Mouse (Mus musculus) lung, embryonic 14.5 days (tissue): ENCODE results near the gene Cldnd2. TPM values are rescaled to one million over a fixed set of nuclear protein-coding genes. Genes with fewer than 3 reads are reported as not detected.

ENCODE experiments used
- ATAC-seq: fragments of 200-750 bp; cut with Nextera tagmentation; 2 replicates; pipeline ENCODE4 v1.8.0; 2017; ENCODE audit warnings: mild to moderate bottlenecking, moderate TSS enrichment, moderate library complexity; ENCODE audit not compliant: insufficient read depth
- DNase-seq: peaks from one replicate; pipeline ENCODE4 v3.0.0-alpha.2; 2015
- H3K27ac ChIP-seq: fragments of 300-500 bp; sonication (generic); 2 replicates; pipeline ENCODE4 v1.5.1; 2014; ENCODE audit warnings: low read depth, mild to moderate bottlenecking, moderate library complexity
- H3K27me3 ChIP-seq: fragments of 300-500 bp; sonication (generic); 2 replicates; pipeline ENCODE4 v1.6.1; 2014; ENCODE audit warnings: low read length, control low read depth; ENCODE audit not compliant: insufficient read depth
- H3K36me3 ChIP-seq: fragments of 300-500 bp; sonication (generic); 2 replicates; pipeline ENCODE4 v1.6.1; 2014; ENCODE audit warnings: control low read depth; ENCODE audit not compliant: insufficient read depth
- H3K4me1 ChIP-seq: fragments of 300-500 bp; sonication (generic); 2 replicates; pipeline ENCODE4 v1.6.1; 2014; ENCODE audit warnings: antibody characterized with exemption, control low read depth; ENCODE audit not compliant: insufficient read depth
- H3K4me2 ChIP-seq: fragments of 300-500 bp; sonication (generic); 2 replicates; pipeline ENCODE4 v1.6.1; 2014; ENCODE audit warnings: mild to moderate bottlenecking
- H3K4me3 ChIP-seq: fragments of 300-500 bp; sonication (generic); 2 replicates; pipeline ENCODE4 v1.5.1; 2014; ENCODE audit warnings: low read depth, low read length
- H3K9ac ChIP-seq: fragments of 300-500 bp; sonication (generic); 2 replicates; pipeline ENCODE4 v1.6.1; 2014
- H3K9me3 ChIP-seq: fragments of 300-500 bp; sonication (generic); 2 replicates; pipeline ENCODE4 v1.6.1; 2016; ENCODE audit warnings: low read depth, low read length, control low read depth
- CTCF ChIP-seq: IDR thresholded peaks from 2 replicates; pipeline ENCODE4 v1.5.1; 2016; ENCODE audit warnings: antibody characterized with exemption, low read depth
- WGBS: fragments of 180-500 bp; shearing (Covaris S2); extraction: QIAGEN DNeasy Blood & Tissue Kit; methylation state at CpG from one replicate; pipeline ENCODE4 v1.1.7; 2014; 5-methylcytosine and 5-hydroxymethylcytosine counted together
- polyA plus RNA-seq: library from polyadenylated mRNA; unstranded; fragments of >200 nt; fragmentation: Nextera tagmentation; extraction: Ambion mirVana; gene quantifications from 2 replicates; pipeline ENCODE4 v1.2.1, GENCODE M21; 2014

Cldnd2 gene
- polyA plus RNA-seq, 1 experiment from 2014 or later: not detected

- H3K9me3 ChIP-seq: no peaks in the 10 kb centered on the region
- no peaks in the 10 kb centered on the region for H3K36me3 ChIP-seq
- H3K27me3 ChIP-seq: no peaks in the 10 kb centered on the region
- H3K4me2 ChIP-seq: no peak overlapping the region
- H3K27ac ChIP-seq: no peak overlapping the region
- no peak overlapping the region for H3K4me3 ChIP-seq
- H3K9ac ChIP-seq: no peak overlapping the region
- no peak for DNase-seq
- no peaks in the 10 kb centered on the region for H3K4me1 ChIP-seq
- peak; percentile 30 for TF ChIP-seq CTCF
- WGBS: 79% methylated on average over 10 of the region's 10 CpGs
- ATAC-seq: no peak
Measured at GRCm38 (mm10) chr7:43417298-43417697, 23.3 kb upstream of the Cldnd2 start.

- DNase-seq (peak; percentile 90), ATAC-seq (peak; percentile 99)
- Histone ChIP-seq H3K27ac (no peak overlapping the region), H3K36me3 (no peaks in the 10 kb centered on the region), H3K4me2 (peak overlapping the region; percentile 27; the same call in 1 of the 2 replicates), H3K9me3 (no peaks in the 10 kb centered on the region), H3K27me3 (no peaks in the 10 kb centered on the region), H3K9ac (no peak overlapping the region), H3K4me3 (no peak overlapping the region), H3K4me1 (no peaks in the 10 kb centered on the region)
- WGBS: 12% methylated on average over 11 of the region's 11 CpGs
- peak; percentile 91 for TF ChIP-seq CTCF
Measured at GRCm38 (mm10) chr7:43422995-43423617, 17.5 kb upstream of the Cldnd2 start.

DNA sequence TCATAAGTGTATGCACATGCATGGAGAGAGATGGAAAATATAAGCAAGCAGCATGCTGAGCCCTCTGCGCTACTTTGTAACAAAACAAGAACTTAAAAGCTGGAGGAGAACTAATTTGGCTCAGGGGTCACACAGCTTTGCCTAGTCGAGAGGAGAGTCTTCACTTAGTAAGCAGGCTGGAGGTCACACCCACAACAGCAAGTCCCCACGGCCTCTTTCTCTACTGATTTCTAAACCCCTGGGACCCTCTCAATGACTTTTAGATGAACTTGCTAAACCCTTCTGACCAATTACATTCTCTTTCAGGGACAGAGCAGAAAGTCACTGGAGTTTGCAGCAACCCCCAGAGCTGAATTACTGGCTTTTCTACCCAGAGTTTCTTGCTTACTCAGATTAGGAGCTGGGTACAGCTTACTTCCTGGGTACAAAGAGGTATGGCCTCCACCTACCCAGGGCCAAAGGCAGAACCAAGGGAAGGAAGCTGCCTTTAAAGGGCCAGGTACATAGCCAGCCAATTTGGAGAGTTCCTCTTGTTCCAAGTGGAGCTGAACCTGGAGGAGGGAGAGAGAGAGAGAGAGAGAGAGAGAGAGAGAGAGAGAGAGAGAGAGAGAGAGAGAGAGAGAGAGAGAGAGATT lies 16.5 kb upstream of the Cldnd2 start:
- H3K9ac ChIP-seq: no peak overlapping the region
- H3K27me3 ChIP-seq: no peaks in the 10 kb centered on the region
- DNase-seq: no peak
- no peak overlapping the region for H3K4me3 ChIP-seq
- no peak for TF ChIP-seq CTCF
- no peak overlapping the region for H3K4me2 ChIP-seq
- ATAC-seq: no peak
- no peak overlapping the region for H3K27ac ChIP-seq
- H3K4me1 ChIP-seq: no peaks in the 10 kb centered on the region
- H3K36me3 ChIP-seq: no peaks in the 10 kb centered on the region
- H3K9me3 ChIP-seq: no peaks in the 10 kb centered on the region
- WGBS: 66% methylated on average over 3 of the region's 3 CpGs

- H3K4me3 ChIP-seq: no peak within 1 kb of the TSS
- no peak within 1 kb of the TSS for H3K27ac ChIP-seq
- no peaks in the 10 kb centered on the region for H3K4me1 ChIP-seq
- H3K9me3 ChIP-seq: no peaks in the 10 kb centered on the region
- no peaks in the 10 kb centered on the region for H3K36me3 ChIP-seq
- TF ChIP-seq CTCF: no peak
- H3K27me3 ChIP-seq: no peaks in the 10 kb centered on the region
- DNase-seq: no peak
- no peak for ATAC-seq
- no peak within 1 kb of the TSS for H3K4me2 ChIP-seq
- WGBS: 78% methylated on average over 8 of the region's 8 CpGs
- H3K9ac ChIP-seq: no peak within 1 kb of the TSS
Measured at GRCm38 (mm10) chr7:43427406-43427805, 13.2 kb upstream of the Cldnd2 start, which contains the start of gene Lim2. TSS of gene Lim2 (plus strand) at chr7:43427670.

- no peak for TF ChIP-seq CTCF
- 55% methylated on average over 4 of the region's 4 CpGs for WGBS
Measured at GRCm38 (mm10) chr7:43429500-43429899, 11.1 kb upstream of the Cldnd2 start.

GRCm38 (mm10) chr7:43432891-43433290 lies 7.7 kb upstream of the Cldnd2 start:
- no peak overlapping the region for H3K4me2 ChIP-seq
- TF ChIP-seq CTCF: no peak
- H3K9me3 ChIP-seq: no peaks in the 10 kb centered on the region
- H3K27me3 ChIP-seq: no peaks in the 10 kb centered on the region
- no peaks in the 10 kb centered on the region for H3K4me1 ChIP-seq
- no peak overlapping the region for H3K9ac ChIP-seq
- no peak overlapping the region for H3K27ac ChIP-seq
- H3K4me3 ChIP-seq: no peak overlapping the region
- no peak for ATAC-seq
- no peak for DNase-seq
- 66% methylated on average over 4 of the region's 4 CpGs for WGBS
- no peaks in the 10 kb centered on the region for H3K36me3 ChIP-seq

More at GRCm38 (mm10) chr7:43429500-43429899, 11.1 kb upstream of the Cldnd2 start:
- Histone ChIP-seq H3K4me2 (no peak overlapping the region), H3K36me3 (no peaks in the 10 kb centered on the region), H3K9me3 (no peaks in the 10 kb centered on the region), H3K4me3 (no peak overlapping the region), H3K4me1 (no peaks in the 10 kb centered on the region), H3K27me3 (no peaks in the 10 kb centered on the region), H3K27ac (no peak overlapping the region), H3K9ac (no peak overlapping the region)
- ATAC-seq (no peak), DNase-seq (no peak)

DNA sequence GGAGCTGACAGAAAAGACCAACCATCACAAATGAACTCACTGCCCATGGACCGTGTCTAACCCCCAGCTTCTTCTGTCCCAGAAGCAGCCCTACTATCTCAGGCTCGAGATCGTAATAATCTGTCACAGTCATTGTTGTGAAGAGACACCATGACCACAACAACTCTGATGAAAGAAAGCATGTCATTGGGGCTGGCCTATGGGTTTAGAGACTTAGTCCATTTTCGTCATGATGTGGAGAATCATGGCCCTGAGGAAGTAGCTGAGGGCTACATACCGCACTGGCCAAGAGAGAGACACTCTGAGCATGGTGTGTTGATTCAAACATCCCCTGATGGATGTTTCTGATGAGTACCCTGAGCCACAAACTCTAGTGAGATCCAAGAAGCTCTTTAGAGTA lies 5.9 kb upstream of the Cldnd2 start:
- DNase-seq (no peak), ATAC-seq (no peak)
- Histone ChIP-seq H3K4me3 (no peak overlapping the region), H3K4me2 (no peak overlapping the region), H3K9ac (no peak overlapping the region), H3K27ac (no peak overlapping the region), H3K9me3 (no peaks in the 10 kb centered on the region), H3K36me3 (no peaks in the 10 kb centered on the region), H3K4me1 (no peaks in the 10 kb centered on the region), H3K27me3 (no peaks in the 10 kb centered on the region)
- WGBS: 83% methylated on average over 5 of the region's 5 CpGs
- TF ChIP-seq CTCF: no peak
